Mouse (Mus musculus) cortical plate, adult 2 months (tissue): ENCODE measurements around the gene Ano9.

Experiments used
- CTCF ChIP-seq: fragments of 200-500 bp; IDR thresholded peaks from 2 replicates; pipeline ENCODE4 v1.5.1; 2011; ENCODE audit warnings: mild to moderate bottlenecking, control low read depth, low read length; ENCODE audit not compliant: insufficient read depth; ENCODE audit errors: extremely low read depth
- POLR2A ChIP-seq: fragments of 200-500 bp; IDR thresholded peaks from 2 replicates; pipeline ENCODE4 v1.6.1; 2011; ENCODE audit warnings: mild to moderate bottlenecking, low read length, control low read depth; ENCODE audit not compliant: insufficient read depth; ENCODE audit errors: extremely low read depth

DNA sequence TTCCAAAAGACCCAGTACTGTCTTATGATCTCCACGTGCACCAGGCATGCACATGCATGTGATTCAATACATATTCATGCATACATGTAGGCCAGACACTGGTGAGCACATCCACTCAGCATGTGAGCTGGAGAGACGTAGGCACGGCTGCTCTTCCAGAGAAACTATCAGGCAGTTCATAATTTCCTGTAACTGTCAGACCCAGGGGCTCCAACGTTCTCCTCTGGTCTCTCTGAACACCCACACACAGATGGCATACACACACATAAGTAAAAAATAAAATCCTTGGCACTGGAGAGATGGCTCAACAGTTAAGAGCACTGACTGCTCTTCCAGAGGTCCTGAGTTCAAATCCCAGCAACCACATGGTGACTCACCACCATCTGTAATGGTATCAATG is 43.8 kb downstream of the Ano9 start:
- TF ChIP-seq POLR2A: no peak
- no peak for TF ChIP-seq CTCF
